Mouse (Mus musculus): ENCODE measurements around the gene Rnf111.
"Not testable (repeated sequence)": the region's sequence is repeated elsewhere in the genome, so short reads cannot be mapped to it uniquely, and the experiment has no call there.

Rnf111 gene

DNA sequence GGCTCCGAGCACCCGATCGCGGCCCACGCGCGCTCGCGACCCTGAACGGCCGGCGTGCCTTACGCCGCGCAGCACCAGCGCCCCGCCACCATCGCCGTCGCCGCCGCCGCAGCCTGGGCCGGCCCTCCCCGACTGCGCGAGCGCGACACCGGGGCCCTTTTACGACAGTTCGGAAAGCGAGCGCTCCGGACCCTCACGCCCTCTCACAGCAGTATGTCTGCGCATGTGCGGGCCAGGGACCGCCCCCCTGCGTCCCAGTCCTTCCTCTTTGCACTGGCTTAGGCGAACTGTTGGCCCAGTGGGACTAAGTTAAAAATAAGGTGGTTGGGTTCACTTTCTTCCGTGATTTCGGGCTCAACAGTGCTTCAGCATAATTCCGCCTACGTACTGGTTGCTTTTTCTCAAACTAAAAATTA is at the start of gene Rnf111:
Gene Rnf111, minus strand, starts transcription at position 100 of the 416 bp plus-strand sequence.
- peak; percentile 97 for DNase-seq

DNA sequence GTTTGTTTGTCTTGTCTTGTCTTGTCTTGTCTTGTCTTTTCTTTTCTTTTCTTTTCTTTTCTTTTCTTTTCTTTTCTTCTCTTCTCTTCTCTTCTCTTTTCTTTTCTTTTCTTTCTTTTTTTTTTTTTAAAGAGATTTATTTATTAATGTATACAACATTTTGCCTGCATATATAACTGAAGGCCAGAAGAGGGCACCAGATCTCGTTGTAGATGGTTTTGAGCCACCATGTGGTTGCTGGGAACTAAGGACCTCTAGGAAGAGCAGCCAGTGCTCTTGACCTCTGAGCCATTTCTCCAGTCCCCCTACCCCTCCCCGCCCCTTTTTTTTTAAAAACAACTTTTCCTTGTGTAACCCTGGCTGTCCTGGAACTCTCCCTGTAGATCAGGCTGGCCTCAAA is 48.7 kb upstream of the Rnf111 start:
- not testable (repeated sequence) for DNase-seq

- no peak for DNase-seq
Measured at GRCm38 (mm10) chr9:70551524-70551923, 48.0 kb upstream of the Rnf111 start.

DNA sequence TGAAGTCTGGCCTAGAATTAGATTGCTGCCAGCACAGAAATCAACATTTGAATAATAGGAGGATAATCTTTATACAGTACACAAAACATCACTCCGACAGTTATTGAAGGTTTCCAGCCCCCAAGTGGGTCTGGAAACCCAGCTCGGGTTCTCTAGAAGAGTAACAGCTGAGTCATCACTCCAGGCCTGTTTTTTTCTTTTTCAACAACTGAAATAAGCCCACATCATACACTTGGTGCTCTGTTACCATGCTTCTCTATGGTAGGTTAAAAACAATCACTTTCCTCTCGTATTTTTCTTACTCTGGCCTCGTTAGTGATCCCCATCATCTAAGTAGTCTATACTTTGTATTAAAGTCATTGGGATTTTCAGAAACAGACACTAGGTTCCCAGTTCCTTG is 44.8 kb upstream of the Rnf111 start:
- DNase-seq = no peak

DNA sequence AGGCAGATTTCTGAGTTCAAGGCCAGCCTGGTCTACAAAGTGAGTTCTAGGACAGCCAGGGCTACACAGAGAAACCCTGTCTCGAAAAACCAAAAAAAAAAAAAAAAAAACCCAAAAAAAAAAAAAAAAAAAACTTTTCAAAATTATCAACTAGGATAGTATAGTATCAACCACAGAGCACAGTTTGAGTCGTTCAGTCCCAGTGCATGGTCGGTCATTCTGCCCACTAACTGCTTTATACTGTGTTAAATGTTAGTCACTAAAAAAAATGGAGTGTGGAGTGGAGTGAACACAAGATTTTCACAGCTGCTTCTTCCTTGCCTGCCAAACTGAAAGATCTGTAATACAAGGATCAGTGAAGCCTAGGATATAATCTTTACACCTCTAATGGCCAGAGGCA is 43.1 kb upstream of the Rnf111 start:
- not testable (repeated sequence) for DNase-seq

DNA sequence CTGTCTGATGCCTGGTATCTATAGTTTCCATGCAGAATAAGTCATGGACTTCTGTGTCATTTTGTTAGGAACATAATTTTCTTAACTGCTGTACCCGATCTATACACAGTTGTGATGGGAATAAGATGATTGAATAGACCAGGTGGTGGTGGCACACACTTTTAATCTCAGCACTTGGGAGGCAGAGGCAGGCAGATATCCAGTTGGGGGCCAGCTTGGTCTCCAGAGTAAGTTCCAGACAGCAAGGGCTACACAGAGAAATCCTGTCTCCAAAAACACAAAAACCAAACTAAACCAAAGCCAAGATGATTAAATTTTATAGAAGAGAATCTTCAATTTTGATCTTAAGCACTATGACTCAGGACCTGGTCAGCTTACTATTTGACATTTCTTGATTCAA is 41.3 kb upstream of the Rnf111 start:
- DNase-seq = no peak

DNA sequence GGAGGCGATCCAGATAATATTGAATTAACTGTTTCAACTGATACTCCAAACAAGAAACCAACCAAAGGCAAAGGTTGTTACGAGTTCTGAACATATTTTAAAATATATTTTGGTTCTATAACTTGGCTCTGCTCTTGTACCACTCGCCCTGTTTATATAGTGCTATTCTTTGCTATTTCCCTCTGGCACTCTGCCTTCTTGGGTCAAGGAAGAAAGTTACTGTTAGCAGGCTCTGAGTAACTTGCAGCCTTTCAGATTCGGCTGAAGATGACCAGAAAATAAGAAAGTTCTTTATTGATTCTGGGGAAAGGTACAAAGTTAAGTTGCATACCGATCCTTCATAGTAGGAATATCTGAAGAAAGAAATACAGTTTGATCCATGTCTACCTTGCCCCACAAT is 40.5 kb upstream of the Rnf111 start:
- no peak for DNase-seq

DNA sequence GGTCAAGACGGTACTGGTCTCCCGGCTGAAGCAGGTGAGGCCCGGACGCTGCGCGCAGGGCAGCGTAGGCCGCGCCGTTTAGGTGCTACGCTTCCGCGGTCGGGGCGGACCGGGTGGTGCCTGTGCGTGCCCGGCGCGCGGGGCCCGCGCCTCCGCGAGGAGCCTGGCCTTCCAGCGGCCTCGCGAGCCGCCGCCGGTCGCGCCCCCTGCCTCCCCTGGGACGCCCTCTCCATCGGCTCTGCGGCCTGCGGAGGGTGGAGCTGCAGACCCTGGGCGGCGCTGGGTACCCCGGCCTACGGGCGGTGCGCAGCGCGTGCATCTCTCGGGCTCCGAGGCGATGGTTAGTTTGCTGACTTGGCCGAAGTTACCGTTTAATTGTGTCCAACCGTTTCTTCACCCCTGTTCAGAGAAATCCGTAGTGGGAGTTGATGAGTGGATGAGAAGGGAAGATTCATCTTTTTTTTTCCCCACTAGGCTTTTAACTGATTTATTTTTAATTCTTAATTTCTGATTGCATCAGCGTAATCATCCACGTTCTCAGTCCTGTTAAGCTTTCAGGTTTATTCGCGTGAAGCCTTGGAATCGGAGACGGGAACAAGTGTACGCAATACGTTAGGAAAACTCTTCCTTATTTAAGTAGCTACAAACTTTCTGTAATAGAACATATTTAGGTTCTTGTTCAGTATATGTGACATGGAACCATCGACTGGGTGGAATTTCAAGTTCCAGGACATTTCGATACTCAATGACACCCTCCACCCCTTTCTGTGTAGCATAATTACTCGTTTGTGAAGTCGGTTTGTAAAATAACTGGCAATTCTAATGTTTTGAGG is 39.7 kb upstream of the Rnf111 start:
- no peak for DNase-seq

GRCm38 (mm10) chr9:70542305-70543041 is 38.9 kb upstream of the Rnf111 start, which contains the start of gene Sltm:
TSS of gene Sltm (plus strand) at chr9:70542754.
- peak; percentile 100 for DNase-seq

GRCm38 (mm10) chr9:70541584-70541983 is 38.1 kb upstream of the Rnf111 start:
- no peak for DNase-seq

- DNase-seq = no peak
Measured at GRCm38 (mm10) chr9:70533328-70533727, 29.8 kb upstream of the Rnf111 start.

DNA sequence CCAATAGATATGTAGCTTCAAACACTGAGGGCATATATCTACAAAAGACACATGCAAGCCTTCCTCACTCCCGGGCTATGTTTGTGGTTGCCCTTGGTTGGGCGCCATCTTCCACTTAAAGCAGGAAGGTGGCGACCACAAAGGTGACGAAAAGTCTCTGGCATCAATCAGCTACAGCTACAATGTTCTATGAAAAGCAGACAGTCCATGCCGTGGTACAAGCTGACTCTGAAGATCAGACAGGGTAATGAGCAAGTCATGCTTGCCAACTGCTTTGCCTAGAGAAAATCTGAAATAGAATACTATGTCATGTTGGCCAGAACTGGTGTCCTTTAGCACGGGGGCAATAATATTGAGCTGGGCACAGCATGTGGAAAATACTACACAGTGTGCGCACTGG is 20.8 kb upstream of the Rnf111 start:
- no peak for DNase-seq

GRCm38 (mm10) chr9:70523813-70524212 is 20.3 kb upstream of the Rnf111 start:
- DNase-seq = no peak

GRCm38 (mm10) chr9:70520651-70521050 is 17.1 kb upstream of the Rnf111 start:
- DNase-seq = no peak

DNA sequence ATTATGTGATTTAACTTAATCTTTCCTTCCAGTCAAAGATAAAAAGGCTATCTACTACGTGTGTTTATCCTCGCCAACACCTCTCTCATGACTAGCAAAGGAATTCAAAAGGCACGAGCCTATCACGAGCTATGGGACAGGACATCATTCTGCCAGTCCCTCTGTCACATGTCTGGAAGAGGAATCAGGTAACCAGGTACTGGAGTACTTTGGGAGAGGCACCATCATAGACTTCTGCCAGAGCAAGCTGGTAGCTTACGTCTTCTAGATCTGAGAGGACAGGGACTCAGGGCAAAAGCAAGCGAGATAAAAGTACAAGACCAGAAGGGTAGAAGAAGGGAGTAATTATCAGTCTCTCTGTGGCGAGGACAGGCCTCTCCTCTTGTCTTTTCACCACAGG is 8.2 kb upstream of the Rnf111 start:
- DNase-seq = no peak

- DNase-seq = no peak
Measured at GRCm38 (mm10) chr9:70510998-70511583, 7.6 kb upstream of the Rnf111 start.

GRCm38 (mm10) chr9:70509906-70510525 is 6.5 kb upstream of the Rnf111 start:
- DNase-seq = no peak

DNA sequence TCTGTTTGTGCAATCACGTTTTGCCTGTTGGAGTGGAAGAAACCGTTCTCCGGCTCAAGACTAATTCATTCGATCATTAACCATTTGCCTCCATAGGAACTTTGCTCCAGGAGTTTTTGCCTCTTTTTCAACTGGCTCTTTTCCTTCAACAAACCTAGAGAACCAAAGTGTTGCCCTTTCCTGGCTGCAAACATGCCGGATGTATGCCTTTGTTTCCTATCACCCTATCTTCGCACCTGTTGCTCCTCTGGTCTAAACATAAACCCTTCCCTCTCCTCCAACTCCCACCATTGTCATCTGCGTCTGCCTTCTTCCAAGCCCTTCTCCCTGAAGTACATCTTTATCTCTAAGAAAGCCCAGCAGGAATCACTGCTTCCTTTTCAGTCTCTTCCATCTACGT is 3.3 kb upstream of the Rnf111 start:
- DNase-seq = no peak

DNA sequence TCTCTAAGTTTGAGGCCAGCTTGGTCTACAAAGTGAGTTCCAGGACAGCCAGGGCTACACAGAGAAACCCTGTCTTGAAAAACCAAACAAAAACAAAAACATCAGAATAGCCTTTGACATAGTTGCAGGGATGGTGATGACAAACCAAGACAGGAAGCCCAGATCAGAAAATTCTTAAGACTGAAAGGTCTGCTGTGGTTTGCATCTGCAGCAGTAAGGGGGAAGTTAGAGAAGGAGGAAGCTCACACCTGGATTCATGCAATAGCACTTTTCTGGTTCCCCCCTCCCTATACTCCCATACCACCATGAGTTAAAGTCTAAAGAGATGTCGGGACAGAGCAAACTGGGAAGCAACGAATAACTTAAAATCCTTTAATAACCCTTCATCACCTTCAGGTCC is 2.7 kb upstream of the Rnf111 start:
- no peak for DNase-seq

DNA sequence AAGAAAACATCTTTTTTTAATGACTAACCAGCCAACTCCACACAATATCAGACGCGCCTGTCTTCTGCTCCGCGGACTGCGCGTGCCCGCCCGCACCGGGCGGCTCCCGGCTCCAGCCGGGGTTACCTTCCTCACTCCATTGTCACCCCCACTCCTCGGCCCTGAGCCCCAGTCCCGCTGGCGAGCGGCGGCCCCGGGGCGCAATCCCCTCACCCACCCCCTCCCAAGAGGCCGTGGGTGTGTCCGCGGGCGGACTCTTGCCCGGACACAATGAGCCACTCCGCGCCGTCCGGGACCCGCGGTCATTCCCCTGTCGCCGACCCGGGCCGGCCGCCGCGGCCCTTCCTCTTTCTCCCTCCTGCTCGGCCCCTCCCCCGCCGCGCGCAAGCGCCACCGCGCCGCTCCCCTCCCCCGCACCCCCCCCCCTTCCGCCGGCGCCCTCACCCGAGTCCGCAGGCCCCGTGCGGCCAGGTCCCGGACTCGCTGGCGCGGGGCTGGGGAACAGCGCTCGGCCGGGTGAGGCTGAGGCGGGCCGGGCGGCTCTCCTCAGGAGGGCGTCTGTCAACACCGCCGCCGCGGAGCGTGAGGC is 416 bp downstream of the Rnf111 start:
- no peak for DNase-seq

DNA sequence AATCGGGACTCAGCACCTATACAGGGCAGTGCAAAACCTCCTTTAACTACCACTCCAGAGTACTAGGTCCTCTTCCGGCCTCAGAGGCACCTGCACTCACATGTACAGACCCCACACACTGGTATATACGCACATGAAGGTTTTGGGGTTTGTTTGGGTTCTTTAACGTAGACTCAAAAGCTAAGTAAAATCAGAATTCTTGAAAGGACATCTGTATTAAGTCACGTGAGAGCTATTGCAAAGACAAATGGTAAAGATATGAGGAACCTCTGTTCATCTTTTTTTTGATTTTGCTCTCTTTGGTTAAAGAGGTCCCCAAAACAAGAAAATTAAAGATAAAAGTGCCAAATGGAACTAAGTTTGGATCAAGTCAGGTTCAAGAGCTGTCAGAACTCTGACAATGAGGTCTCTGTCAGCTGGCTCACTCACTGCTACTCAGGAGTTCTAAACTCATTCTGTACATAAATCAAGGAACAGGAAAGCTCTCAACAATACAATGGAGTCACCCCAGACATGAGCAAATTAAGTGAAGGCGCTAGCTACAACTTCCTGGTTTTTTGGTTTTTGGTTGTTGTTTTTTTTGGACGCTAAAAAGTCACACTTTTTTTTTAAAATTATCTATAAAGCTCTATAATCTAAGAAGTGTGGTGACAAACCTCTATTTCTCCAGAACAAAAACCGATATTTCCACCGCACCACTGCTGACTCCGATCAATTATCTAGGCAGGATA is 1.1 kb downstream of the Rnf111 start:
- DNase-seq = no peak

- no peak for DNase-seq
Measured at GRCm38 (mm10) chr9:70496990-70497389, 6.5 kb downstream of the Rnf111 start.

All from cerebellum, adult 8-10 months (tissue).